Mouse (Mus musculus): ENCODE measurements around the gene Gp1bb. TPM values are rescaled to one million over a fixed set of nuclear protein-coding genes. Genes with fewer than 3 reads are reported as not detected.

The Gp1bb gene
- polyA plus RNA-seq, 1 experiment from 2014 or later, result 1.9 TPM

GRCm38 (mm10) chr16:18625791-18626311 lies 3.6 kb upstream of the Gp1bb start:
- peaks cover 23% of the 10 kb centered on the region for H3K36me3 ChIP-seq (ENCODE audit: control insufficient read depth, insufficient read depth, low read length)
- no peak for ATAC-seq (replicated peaks; ENCODE audit: low FRiP score, low TSS enrichment, low read depth)
- WGBS, result 19% methylated on average over 26 of the region's 26 CpGs
- H3K4me1 ChIP-seq (replicated peaks; ENCODE audit: control insufficient read depth, insufficient read depth, low read length), result peaks cover 17% of the 10 kb centered on the region
- no peak for DNase-seq (ENCODE audit: low spot score)
- H3K9me3 ChIP-seq (ENCODE audit: control insufficient read depth, low read length), result no peaks in the 10 kb centered on the region
- peak overlapping the region; percentile 43 for H3K4me3 ChIP-seq (ENCODE audit: low read depth, low read length)
- peak overlapping the region; percentile 74 for H3K4me2 ChIP-seq (ENCODE audit: low read length)
- H3K27ac ChIP-seq (ENCODE audit: low read depth), result no peak overlapping the region
- H3K27me3 ChIP-seq (replicated peaks; ENCODE audit: control insufficient read depth, insufficient read depth, low read length), result peaks cover 62% of the 10 kb centered on the region
- peak overlapping the region; percentile 43 for H3K9ac ChIP-seq (ENCODE audit: low read length)

- H3K4me2 ChIP-seq (ENCODE audit: low read length), result no peak overlapping the region
- DNase-seq (ENCODE audit: low spot score) (no peak), ATAC-seq (replicated peaks; ENCODE audit: low FRiP score, low TSS enrichment, low read depth) (no peak)
- H3K4me3 ChIP-seq (ENCODE audit: low read depth, low read length), result no peak overlapping the region
- peaks cover 23% of the 10 kb centered on the region for H3K36me3 ChIP-seq (ENCODE audit: control insufficient read depth, insufficient read depth, low read length)
- H3K27me3 ChIP-seq (replicated peaks; ENCODE audit: control insufficient read depth, insufficient read depth, low read length), result peaks cover 69% of the 10 kb centered on the region
- H3K27ac ChIP-seq (ENCODE audit: low read depth), result no peak overlapping the region
- no peaks in the 10 kb centered on the region for H3K9me3 ChIP-seq (ENCODE audit: control insufficient read depth, low read length)
- 65% methylated on average over 14 of the region's 14 CpGs for WGBS
- H3K9ac ChIP-seq (ENCODE audit: low read length), result no peak overlapping the region
- peaks cover 19% of the 10 kb centered on the region for H3K4me1 ChIP-seq (replicated peaks; ENCODE audit: control insufficient read depth, insufficient read depth, low read length)
Observed at GRCm38 (mm10) chr16:18625097-18625496, 2.9 kb upstream of the Gp1bb start.

- Histone ChIP-seq H3K27me3 (replicated peaks; ENCODE audit: control insufficient read depth, insufficient read depth, low read length) (peaks cover 74% of the 10 kb centered on the region), H3K27ac (ENCODE audit: low read depth) (no peak overlapping the region), H3K4me1 (replicated peaks; ENCODE audit: control insufficient read depth, insufficient read depth, low read length) (peaks cover 19% of the 10 kb centered on the region), H3K9me3 (ENCODE audit: control insufficient read depth, low read length) (no peaks in the 10 kb centered on the region), H3K36me3 (ENCODE audit: control insufficient read depth, insufficient read depth, low read length) (peaks cover 23% of the 10 kb centered on the region), H3K4me2 (ENCODE audit: low read length) (no peak overlapping the region), H3K9ac (ENCODE audit: low read length) (no peak overlapping the region), H3K4me3 (ENCODE audit: low read depth, low read length) (no peak overlapping the region)
- ATAC-seq (replicated peaks; ENCODE audit: low FRiP score, low TSS enrichment, low read depth), result no peak
- WGBS, result 52% methylated on average over 15 of the region's 15 CpGs
- DNase-seq (ENCODE audit: low spot score), result no peak
Observed at GRCm38 (mm10) chr16:18624641-18625040, 2.4 kb upstream of the Gp1bb start.

- Histone ChIP-seq H3K36me3 (ENCODE audit: control insufficient read depth, insufficient read depth, low read length) (peaks cover 23% of the 10 kb centered on the region), H3K27me3 (replicated peaks; ENCODE audit: control insufficient read depth, insufficient read depth, low read length) (peaks cover 81% of the 10 kb centered on the region), H3K27ac (ENCODE audit: low read depth) (no peak overlapping the region), H3K4me3 (ENCODE audit: low read depth, low read length) (no peak overlapping the region), H3K4me1 (replicated peaks; ENCODE audit: control insufficient read depth, insufficient read depth, low read length) (peaks cover 18% of the 10 kb centered on the region), H3K9me3 (ENCODE audit: control insufficient read depth, low read length) (no peaks in the 10 kb centered on the region), H3K4me2 (ENCODE audit: low read length) (no peak overlapping the region), H3K9ac (ENCODE audit: low read length) (no peak overlapping the region)
- 57% methylated on average over 15 of the region's 15 CpGs for WGBS
- no peak for DNase-seq (ENCODE audit: low spot score)
- no peak for ATAC-seq (replicated peaks; ENCODE audit: low FRiP score, low TSS enrichment, low read depth)
Observed at GRCm38 (mm10) chr16:18623751-18624540, 1.7 kb upstream of the Gp1bb start.

- WGBS, result 54% methylated on average over 29 of the region's 29 CpGs
- peaks cover 88% of the 10 kb centered on the region for H3K27me3 ChIP-seq (replicated peaks; ENCODE audit: control insufficient read depth, insufficient read depth, low read length)
- H3K9ac ChIP-seq (ENCODE audit: low read length), result no peak overlapping the region
- H3K4me3 ChIP-seq (ENCODE audit: low read depth, low read length), result no peak overlapping the region
- H3K27ac ChIP-seq (ENCODE audit: low read depth), result no peak overlapping the region
- no peaks in the 10 kb centered on the region for H3K9me3 ChIP-seq (ENCODE audit: control insufficient read depth, low read length)
- peaks cover 23% of the 10 kb centered on the region for H3K36me3 ChIP-seq (ENCODE audit: control insufficient read depth, insufficient read depth, low read length)
- H3K4me1 ChIP-seq (replicated peaks; ENCODE audit: control insufficient read depth, insufficient read depth, low read length), result peaks cover 13% of the 10 kb centered on the region
- ATAC-seq (replicated peaks; ENCODE audit: low FRiP score, low TSS enrichment, low read depth) (no peak), DNase-seq (ENCODE audit: low spot score) (no peak)
- no peak overlapping the region for H3K4me2 ChIP-seq (ENCODE audit: low read length)
Observed at GRCm38 (mm10) chr16:18622916-18623750, 930 bp upstream of the Gp1bb start.

- Histone ChIP-seq H3K4me1 (replicated peaks; ENCODE audit: control insufficient read depth, insufficient read depth, low read length) (peaks cover 17% of the 10 kb centered on the region), H3K9ac (ENCODE audit: low read length) (no peak overlapping the region), H3K4me2 (ENCODE audit: low read length) (peak overlapping the region; percentile 84), H3K4me3 (ENCODE audit: low read depth, low read length) (peak overlapping the region; percentile 47), H3K9me3 (ENCODE audit: control insufficient read depth, low read length) (no peaks in the 10 kb centered on the region), H3K27me3 (replicated peaks; ENCODE audit: control insufficient read depth, insufficient read depth, low read length) (peaks cover 83% of the 10 kb centered on the region), H3K36me3 (ENCODE audit: control insufficient read depth, insufficient read depth, low read length) (peaks cover 23% of the 10 kb centered on the region), H3K27ac (ENCODE audit: low read depth) (no peak overlapping the region)
- ATAC-seq (replicated peaks; ENCODE audit: low FRiP score, low TSS enrichment, low read depth) (no peak), DNase-seq (ENCODE audit: low spot score) (no peak)
- WGBS, result 5% methylated on average over 38 of the region's 38 CpGs
Observed at GRCm38 (mm10) chr16:18621362-18622001, 721 bp downstream of the Gp1bb start.

GRCm38 (mm10) chr16:18620601-18621361 lies 1.4 kb downstream of the Gp1bb start:
- Histone ChIP-seq H3K36me3 (ENCODE audit: control insufficient read depth, insufficient read depth, low read length) (peaks cover 23% of the 10 kb centered on the region), H3K4me2 (ENCODE audit: low read length) (peak overlapping the region; percentile 84), H3K27ac (ENCODE audit: low read depth) (no peak overlapping the region), H3K4me1 (replicated peaks; ENCODE audit: control insufficient read depth, insufficient read depth, low read length) (peaks cover 12% of the 10 kb centered on the region), H3K4me3 (ENCODE audit: low read depth, low read length) (peak overlapping the region; percentile 47), H3K9ac (ENCODE audit: low read length) (peak overlapping the region; percentile 20; the same call in 1 of the 2 replicates), H3K27me3 (replicated peaks; ENCODE audit: control insufficient read depth, insufficient read depth, low read length) (peaks cover 79% of the 10 kb centered on the region), H3K9me3 (ENCODE audit: control insufficient read depth, low read length) (no peaks in the 10 kb centered on the region)
- WGBS, result under 1% methylated on average over 74 of the region's 74 CpGs
- peak; percentile 76 for DNase-seq (ENCODE audit: low spot score)
- 0 out of 2 replicates have a peak, but pooled peaks have one; percentile 7 for ATAC-seq (replicated peaks; ENCODE audit: low FRiP score, low TSS enrichment, low read depth)

GRCm38 (mm10) chr16:18620201-18620600 lies 2.0 kb downstream of the Gp1bb start:
- ATAC-seq (replicated peaks; ENCODE audit: low FRiP score, low TSS enrichment, low read depth) (no peak), DNase-seq (ENCODE audit: low spot score) (no peak)
- Histone ChIP-seq H3K4me2 (ENCODE audit: low read length) (no peak overlapping the region), H3K4me3 (ENCODE audit: low read depth, low read length) (no peak overlapping the region; the same call in 1 of the 2 replicates), H3K9me3 (ENCODE audit: control insufficient read depth, low read length) (no peaks in the 10 kb centered on the region), H3K9ac (ENCODE audit: low read length) (no peak overlapping the region), H3K27ac (ENCODE audit: low read depth) (no peak overlapping the region), H3K27me3 (replicated peaks; ENCODE audit: control insufficient read depth, insufficient read depth, low read length) (peaks cover 73% of the 10 kb centered on the region), H3K36me3 (ENCODE audit: control insufficient read depth, insufficient read depth, low read length) (peaks cover 23% of the 10 kb centered on the region), H3K4me1 (replicated peaks; ENCODE audit: control insufficient read depth, insufficient read depth, low read length) (peaks cover 12% of the 10 kb centered on the region)
- 40% methylated on average over 6 of the region's 6 CpGs for WGBS
